Mouse (Mus musculus): Measurements from ENCODE around the gene Mettl8.

Mettl8 gene

GRCm38 (mm10) chr2:71033987-71034386 lies 21.4 kb downstream of the Mettl8 start:
- WGBS = 53% methylated on average over 8 of the region's 8 CpGs

DNA sequence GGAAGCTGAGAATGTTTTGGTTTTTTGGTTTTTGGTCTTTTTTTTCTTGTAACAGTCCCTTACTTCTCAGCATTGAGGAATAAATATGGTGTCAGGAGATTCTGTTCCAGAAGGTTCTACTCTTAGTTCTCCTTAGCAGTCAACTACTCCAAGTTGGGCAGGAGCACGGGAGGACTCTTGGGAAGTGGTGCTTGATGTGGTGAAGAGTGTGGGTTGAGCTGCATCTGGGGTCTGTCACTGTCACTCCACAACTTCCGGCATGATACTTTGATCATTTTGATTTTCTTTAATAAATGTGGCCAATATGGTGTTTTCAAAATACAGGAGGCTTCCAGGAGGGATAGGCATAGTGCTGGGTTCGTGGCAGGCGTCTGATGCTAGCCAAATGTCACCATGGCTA lies 22.4 kb downstream of the Mettl8 start:
- WGBS = 89% methylated on average over 4 of the region's 4 CpGs

GRCm38 (mm10) chr2:71031973-71032794 lies 23.2 kb downstream of the Mettl8 start:
- 64% methylated on average over 18 of the region's 18 CpGs for WGBS

GRCm38 (mm10) chr2:71030663-71031062 lies 24.7 kb downstream of the Mettl8 start:
- WGBS = 90% methylated on average over 2 of the region's 2 CpGs

DNA sequence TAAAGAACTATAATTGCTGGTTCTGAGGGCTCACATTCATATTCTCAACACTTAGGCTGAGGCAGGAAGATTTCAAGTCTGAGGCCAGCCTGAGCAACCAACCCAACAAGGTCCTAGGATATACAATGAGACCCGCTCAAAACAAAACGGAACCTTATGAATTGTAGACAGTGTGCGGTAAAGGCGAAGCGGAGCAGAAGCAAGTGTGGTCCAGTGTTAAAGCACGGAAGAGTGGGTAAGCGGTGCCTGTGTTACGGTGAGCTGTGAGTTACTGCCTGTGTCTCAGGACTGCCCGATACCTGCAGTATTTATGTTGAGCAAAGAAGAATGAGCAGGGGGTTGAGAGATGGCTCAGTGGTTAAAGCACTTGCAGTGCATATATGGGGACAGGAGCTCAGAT lies 27.8 kb downstream of the Mettl8 start:
- 99% methylated on average over 9 of the region's 9 CpGs for WGBS

- WGBS = 69% methylated on average over 5 of the region's 5 CpGs
Observed at GRCm38 (mm10) chr2:71026787-71027186, 28.6 kb downstream of the Mettl8 start.

GRCm38 (mm10) chr2:71025576-71026315 lies 29.6 kb downstream of the Mettl8 start:
- WGBS = 53% methylated on average over 12 of the region's 12 CpGs

GRCm38 (mm10) chr2:71023986-71024385 lies 31.4 kb downstream of the Mettl8 start:
- WGBS = 97% methylated on average over 6 of the region's 6 CpGs

DNA sequence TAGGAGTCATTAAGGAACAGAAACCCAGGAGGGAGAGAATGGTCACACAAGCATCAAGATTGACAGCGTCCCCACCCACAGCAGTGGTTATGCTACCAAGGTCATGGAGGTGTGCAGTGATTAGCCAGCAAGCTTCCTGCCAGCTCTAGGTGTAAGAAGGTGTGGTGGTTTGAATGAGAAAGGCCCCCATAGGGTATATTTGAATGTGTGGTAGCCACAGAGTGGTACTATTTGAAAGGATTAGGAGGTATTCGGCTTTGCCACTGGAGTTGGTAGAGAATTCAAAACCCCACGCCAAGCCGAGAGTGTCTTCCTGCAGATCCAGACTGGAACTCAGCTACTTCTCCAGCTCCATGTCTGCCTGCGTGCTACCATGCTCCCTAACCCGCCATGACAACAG lies 32.4 kb downstream of the Mettl8 start:
- WGBS = 96% methylated on average over 6 of the region's 6 CpGs

GRCm38 (mm10) chr2:71020674-71021073 lies 34.7 kb downstream of the Mettl8 start:
- 50% methylated on average over 8 of the region's 8 CpGs for WGBS

GRCm38 (mm10) chr2:71019704-71020375 lies 35.5 kb downstream of the Mettl8 start:
- WGBS = 57% methylated on average over 8 of the region's 8 CpGs

DNA sequence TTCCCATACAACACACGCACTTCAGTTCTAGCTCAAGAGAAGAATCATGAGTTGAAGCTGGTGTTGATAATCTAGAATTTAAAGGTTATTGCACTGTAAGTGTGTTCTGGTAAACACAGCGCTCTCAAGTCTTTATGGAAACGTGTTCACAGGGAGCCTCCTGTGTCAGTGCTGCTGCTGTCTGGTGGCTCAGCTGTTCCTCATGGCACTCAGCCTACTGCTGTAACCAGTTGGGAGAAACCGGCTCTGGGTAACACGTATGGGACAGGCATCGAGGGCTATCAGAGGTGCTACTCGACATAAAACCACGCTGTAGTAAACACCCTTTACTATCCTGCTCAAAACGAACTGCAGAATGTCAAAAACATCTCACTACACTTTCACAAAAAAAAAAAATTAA lies 36.1 kb downstream of the Mettl8 start:
- WGBS = 38% methylated on average over 9 of the region's 9 CpGs

- WGBS = 97% methylated on average over 7 of the region's 7 CpGs
Observed at GRCm38 (mm10) chr2:71013521-71013920, 41.9 kb downstream of the Mettl8 start.

DNA sequence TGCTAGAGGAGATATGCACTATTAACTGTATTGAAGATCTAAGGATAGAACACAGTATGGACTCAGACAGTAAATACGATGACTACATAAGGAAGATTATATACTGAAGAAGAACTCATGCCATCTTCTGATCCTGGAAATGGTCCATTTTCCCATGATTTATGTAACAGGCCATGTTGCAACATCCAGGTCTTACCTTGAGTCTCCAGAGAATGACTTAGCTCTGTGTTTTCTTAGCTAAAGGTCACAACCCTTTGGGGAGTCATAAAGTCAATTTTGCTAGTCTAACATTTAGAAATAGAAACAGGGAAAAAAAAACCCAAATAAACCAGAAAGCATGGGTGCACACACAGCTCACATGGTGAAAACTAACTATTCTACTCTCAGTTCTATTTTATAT lies 43.6 kb downstream of the Mettl8 start:
- 86% methylated on average over 1 of the region's 1 CpGs for WGBS

DNA sequence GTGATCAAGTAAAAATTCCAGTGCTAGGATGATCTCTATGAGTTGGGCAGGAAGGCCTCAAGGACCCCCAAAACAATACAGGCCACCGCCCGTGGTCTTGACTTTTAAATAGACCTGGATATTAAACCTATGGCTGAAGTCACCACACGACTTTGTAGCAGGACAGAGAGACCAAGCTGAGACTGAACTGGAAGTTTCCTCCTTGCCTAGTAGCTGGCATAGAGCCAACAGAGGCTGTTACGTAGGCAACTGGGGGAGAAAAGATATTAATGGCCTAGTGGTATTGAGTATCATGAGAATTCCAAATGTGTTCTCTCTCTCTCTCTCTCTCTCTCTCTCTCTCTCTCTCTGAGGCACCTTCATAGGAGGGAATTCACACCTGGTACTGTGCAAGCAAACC lies 51.0 kb downstream of the Mettl8 start:
- 67% methylated on average over 4 of the region's 4 CpGs for WGBS

DNA sequence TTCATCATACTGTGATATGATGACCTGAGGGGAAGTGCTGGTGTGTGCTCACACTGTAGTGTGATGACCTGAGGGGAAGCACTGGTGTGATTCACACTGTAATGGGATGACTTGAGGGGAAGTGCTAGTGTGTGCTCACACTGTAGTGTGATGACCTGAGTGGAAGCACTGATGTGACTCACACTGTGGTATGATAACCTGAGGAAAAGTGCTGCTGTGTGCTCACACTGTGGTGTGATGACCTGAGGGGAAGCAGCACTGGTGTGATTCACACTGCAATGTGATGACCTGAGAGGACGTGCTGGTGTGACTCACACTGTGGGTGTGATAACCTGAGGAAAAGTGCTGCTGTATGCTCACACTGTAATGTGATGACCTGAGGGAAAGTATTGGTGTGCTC lies 52.9 kb downstream of the Mettl8 start:
- WGBS = 53% methylated on average over 1 of the region's 1 CpGs

DNA sequence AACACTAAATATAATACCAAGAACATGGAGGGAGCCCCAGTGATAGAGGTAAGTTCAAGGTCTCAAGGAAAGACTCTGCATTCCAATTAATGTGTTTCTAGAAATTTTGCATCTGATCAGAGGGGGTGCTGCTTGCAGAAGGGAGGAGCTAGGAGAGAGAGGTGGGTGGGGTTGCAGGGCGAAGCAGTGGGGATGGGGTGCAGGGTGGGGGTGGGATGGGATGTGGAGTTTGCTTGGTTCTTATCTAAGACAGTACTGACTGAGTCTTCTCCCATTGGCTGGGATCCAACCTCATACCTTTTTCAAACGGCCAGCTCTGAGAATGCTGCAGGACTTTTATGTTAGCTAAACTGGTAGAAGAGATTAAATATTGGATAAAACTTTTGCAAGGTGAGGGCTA lies 56.6 kb downstream of the Mettl8 start:
- 64% methylated on average over 2 of the region's 2 CpGs for WGBS

- WGBS = 69% methylated on average over 7 of the region's 7 CpGs
Observed at GRCm38 (mm10) chr2:70996438-70996837, 58.9 kb downstream of the Mettl8 start.

DNA sequence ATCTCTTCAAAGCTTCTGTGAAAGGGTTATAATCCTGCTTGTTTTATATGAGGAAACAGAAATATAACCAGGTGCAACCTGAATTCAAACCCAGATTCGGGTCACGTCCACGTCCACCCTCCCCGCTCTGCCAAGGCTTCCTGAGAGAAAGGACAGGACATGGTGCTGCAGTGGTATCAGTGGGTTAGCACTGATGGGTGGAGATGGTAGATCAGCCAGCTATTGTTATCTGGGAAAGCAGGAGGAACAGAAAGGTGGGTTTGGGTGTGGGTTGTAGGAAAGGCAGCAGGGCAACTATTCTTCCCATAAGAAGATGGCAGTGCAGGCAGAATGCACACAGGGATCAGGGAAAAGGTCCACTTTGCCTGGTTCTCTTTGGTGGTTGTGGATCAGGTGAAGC lies 59.5 kb downstream of the Mettl8 start:
- 93% methylated on average over 4 of the region's 4 CpGs for WGBS

DNA sequence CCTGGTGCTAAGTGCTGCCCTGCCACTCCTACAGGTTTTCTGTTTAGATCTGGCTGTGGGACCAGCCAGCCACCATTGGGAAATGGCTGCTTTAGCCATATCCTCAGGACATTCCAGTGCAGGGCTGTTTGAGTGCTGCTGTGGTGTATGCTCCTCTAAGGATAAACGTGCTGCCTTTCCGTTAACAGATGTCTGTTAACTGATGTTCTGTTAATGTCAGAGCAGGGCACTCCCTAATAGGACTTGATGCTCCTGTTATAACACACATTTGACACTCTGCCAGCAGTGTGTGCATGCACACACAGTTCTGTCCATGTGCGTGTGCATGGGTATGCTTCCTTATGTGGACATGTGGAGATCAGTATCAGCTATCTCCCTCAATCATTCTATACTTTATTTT lies 61.6 kb downstream of the Mettl8 start:
- WGBS = 87% methylated on average over 3 of the region's 3 CpGs

DNA sequence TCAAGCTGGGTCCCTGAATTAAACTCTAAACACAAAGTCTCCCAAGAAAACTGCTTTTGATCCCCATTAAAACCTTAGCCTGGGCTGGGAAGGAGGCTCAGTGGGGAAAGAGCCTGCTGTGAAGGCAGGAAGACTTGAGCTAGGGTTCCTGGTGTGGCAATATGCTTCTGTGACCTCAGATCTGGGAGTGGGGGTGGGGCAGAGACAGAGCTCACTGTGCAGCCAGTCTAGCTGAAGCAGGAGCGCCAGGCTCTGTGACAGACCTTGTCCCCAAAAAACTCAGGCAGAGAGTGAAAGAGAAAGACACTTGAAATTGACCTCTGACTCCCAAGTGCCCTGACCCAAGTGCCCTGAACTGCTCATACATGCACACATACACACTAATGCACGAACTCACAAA lies 62.7 kb downstream of the Mettl8 start:
- 77% methylated on average over 2 of the region's 2 CpGs for WGBS

GRCm38 (mm10) chr2:70990196-70990595 lies 65.2 kb downstream of the Mettl8 start:
- 42% methylated on average over 4 of the region's 4 CpGs for WGBS

All from cerebral cortex, adult 2 months (tissue).